Mouse (Mus musculus) testis, adult 2 months (tissue): ENCODE results near the gene Atg7.

Source experiments
- CTCF ChIP-seq: fragments of 200-500 bp; IDR thresholded peaks from 2 replicates; pipeline ENCODE4 v1.5.1; 2012; ENCODE audit warnings: low read depth, mild to moderate bottlenecking, inconsistent platforms, low read length, moderate library complexity; ENCODE audit not compliant: control insufficient read depth, insufficient read depth, insufficient replicate concordance
- POLR2A ChIP-seq: fragments of 200-500 bp; IDR thresholded peaks from 2 replicates; pipeline ENCODE4 v1.6.1; 2012; ENCODE audit warnings: low read depth, mild to moderate bottlenecking, inconsistent platforms, low read length, moderate library complexity; ENCODE audit not compliant: control insufficient read depth

DNA sequence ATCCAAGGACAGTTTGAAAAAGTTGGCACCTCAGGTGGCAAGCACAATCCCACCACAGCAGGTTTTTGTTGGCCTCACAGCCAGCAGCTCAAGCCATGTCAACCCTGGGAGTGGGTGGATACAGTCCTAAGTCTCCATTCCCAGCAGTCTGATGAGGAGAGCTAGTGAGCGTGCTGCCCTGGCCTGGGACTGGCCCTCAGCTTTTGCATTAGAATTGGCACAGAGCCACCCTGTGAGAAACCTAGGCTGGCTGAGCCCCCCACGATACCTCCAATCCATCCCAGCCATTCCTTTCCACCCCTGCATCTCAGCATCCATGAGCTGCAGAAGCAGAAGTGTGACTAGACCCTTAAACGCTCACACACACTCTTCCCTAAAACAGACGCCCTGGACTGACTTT lies 259.0 kb downstream of the Atg7 start:
- TF ChIP-seq CTCF (no peak), POLR2A (no peak)
